Mouse (Mus musculus) forebrain, embryonic 12.5 days (tissue): Measurements from ENCODE around the gene Cdhr2. TPM values are rescaled to one million over a fixed set of nuclear protein-coding genes. Genes with fewer than 3 reads are reported as not detected.

Source experiments
- ATAC-seq: fragments of 200-750 bp; cut with Nextera tagmentation; 2 replicates; pipeline ENCODE4 v1.8.0; 2017; ENCODE audit warnings: moderate TSS enrichment; ENCODE audit not compliant: low FRiP score
- H3K27ac ChIP-seq: fragments of 300-500 bp; sonication (generic); 2 replicates; pipeline ENCODE4 v1.5.1; 2016; ENCODE audit warnings: mild to moderate bottlenecking
- H3K27me3 ChIP-seq: fragments of 300-500 bp; sonication (generic); 2 replicates; pipeline ENCODE4 v1.6.1; 2016; ENCODE audit warnings: mild to moderate bottlenecking
- H3K36me3 ChIP-seq: fragments of 300-500 bp; sonication (generic); replicated peaks from 2 replicates; pipeline ENCODE4 v1.6.1; 2016; ENCODE audit warnings: mild to moderate bottlenecking
- H3K4me1 ChIP-seq: fragments of 300-500 bp; sonication (generic); 2 replicates; pipeline ENCODE4 v1.6.1; 2016
- H3K4me2 ChIP-seq: fragments of 300-500 bp; sonication (generic); 2 replicates; pipeline ENCODE4 v1.6.1; 2016; ENCODE audit warnings: mild to moderate bottlenecking, moderate library complexity
- H3K4me3 ChIP-seq: fragments of 300-500 bp; sonication (generic); replicated peaks from 2 replicates; pipeline ENCODE4 v1.5.1; 2016; ENCODE audit warnings: mild to moderate bottlenecking
- H3K9ac ChIP-seq: fragments of 300-500 bp; sonication (generic); 2 replicates; pipeline ENCODE4 v1.6.1; 2016; ENCODE audit warnings: mild to moderate bottlenecking
- H3K9me3 ChIP-seq: fragments of 300-500 bp; sonication (generic); 2 replicates; pipeline ENCODE4 v1.6.1; 2016
- WGBS: fragments of 180-500 bp; shearing (Covaris S2); methylation state at CpG from one replicate; pipeline ENCODE4 v1.1.7; 2016; 5-methylcytosine and 5-hydroxymethylcytosine counted together
- polyA plus RNA-seq: library from polyadenylated mRNA; unstranded; fragments of >200 nt; fragmentation: Nextera tagmentation; extraction: Ambion mirVana; gene quantifications from 2 replicates; pipeline ENCODE4 v1.2.1, GENCODE M21; 2016

The Cdhr2 gene
- polyA plus RNA-seq, 1 experiment from 2014 or later, result not detected

DNA sequence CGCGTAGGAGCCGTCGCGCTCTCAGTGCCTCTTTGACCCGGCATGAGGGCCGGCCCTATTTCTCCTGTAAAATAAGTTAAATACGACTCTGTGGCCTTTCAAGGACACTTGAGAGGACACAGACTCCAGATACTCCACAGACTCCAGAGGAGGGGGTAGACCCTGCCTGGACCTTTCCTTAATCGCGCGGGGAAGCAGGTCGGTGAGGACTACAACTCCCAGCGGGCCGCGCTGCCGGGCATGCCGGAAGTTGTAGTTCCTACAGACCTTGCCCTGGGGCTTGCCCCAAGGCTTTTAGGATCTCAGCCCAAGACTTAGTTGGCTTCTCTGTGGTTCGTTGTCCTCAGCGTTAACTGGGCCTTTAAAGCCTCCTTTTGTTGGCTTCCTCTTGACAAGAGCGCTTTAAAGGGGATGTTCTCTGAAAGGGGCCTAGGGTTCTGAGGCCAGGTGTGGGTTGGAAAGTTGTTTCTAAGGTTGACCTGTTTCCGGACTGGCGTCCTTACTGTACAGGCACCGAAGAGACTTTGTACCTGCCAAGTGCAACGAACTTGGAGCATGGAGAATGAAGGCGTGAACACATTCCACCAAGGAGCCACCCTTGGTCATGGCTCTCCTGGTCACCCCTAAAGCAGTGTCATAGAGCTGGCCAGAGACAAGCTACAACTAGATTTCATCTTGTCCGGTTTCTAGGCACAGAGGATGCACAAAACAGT is 6.8 kb upstream of the Cdhr2 start:
- Histone ChIP-seq H3K27me3 (0 out of 2 replicates have a peak, but pooled peaks cover 4% of the 10 kb centered on the region), H3K4me1 (peaks cover 20% of the 10 kb centered on the region), H3K9ac (peak overlapping the region; percentile 59), H3K9me3 (no peaks in the 10 kb centered on the region), H3K4me3 (peak overlapping the region; percentile 97), H3K4me2 (peak overlapping the region; percentile 80), H3K27ac (peak overlapping the region; percentile 91), H3K36me3 (no peaks in the 10 kb centered on the region)
- ATAC-seq, result peak; percentile 85
- WGBS, result 18% methylated on average over 26 of the region's 26 CpGs

DNA sequence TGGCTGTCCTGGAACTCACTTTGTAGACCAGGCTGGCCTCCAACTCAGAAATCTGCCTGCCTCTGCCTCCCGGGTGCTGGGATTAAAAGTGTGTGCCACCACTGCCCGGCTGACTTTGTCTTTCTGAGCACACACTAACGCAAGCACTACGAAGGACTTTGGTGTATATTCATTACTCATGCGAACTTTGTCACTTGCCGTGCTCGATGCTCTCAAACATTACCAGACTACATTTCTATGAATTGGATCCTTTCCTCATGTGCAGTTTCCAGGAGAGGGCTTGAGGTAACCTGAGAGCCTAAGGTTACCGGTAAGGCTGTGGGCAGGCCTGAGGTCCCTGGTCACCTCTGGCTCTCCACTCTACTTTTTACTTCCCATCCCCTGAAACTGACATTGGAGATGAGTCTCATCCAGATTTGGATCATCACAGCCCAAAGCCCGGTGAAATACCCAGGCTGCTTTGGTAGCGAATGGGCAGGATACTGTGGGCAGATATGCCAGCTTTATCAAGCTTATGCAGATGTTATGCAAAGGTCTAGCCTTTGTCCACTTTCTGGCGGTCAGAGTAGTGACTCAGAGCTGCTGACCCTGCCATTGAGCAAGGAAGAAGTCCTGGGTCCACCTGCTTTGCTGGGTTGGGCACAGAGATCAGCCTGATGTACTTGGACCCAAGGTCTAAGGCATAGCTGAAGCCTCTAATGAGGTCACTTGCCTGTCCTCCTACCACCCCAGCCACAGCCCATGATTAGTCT is 5.6 kb upstream of the Cdhr2 start:
- no peak for ATAC-seq
- 91% methylated on average over 11 of the region's 11 CpGs for WGBS
- H3K4me2 ChIP-seq, result no peak overlapping the region
- no peaks in the 10 kb centered on the region for H3K9me3 ChIP-seq
- no peak overlapping the region for H3K9ac ChIP-seq
- H3K4me1 ChIP-seq, result peaks cover 20% of the 10 kb centered on the region
- no peaks in the 10 kb centered on the region for H3K36me3 ChIP-seq
- no peak overlapping the region for H3K4me3 ChIP-seq
- 0 out of 2 replicates have a peak, but pooled peaks cover 4% of the 10 kb centered on the region for H3K27me3 ChIP-seq
- H3K27ac ChIP-seq, result no peak overlapping the region

DNA sequence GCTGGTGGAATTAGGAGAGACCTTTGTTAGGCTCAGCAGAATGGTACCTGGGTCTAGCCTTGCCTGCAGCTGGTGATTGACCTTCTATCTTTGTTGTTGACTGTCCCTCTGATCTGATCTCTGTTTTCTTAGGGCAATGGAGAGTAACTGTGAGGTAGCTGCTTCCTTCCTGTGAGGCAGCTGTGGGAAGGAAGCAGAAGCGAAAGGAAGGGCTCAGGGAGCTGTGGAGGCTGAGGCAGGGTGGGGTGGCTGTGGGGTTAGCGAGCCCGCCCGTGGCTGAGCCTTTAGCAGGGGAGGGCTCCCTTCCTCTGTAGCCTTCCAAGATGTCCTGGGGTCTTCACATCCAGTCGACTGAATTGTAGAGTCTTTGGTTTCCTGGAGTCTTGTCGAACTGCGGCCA is 1.2 kb downstream of the Cdhr2 start:
- Histone ChIP-seq H3K4me3 (no peak overlapping the region), H3K4me2 (no peak overlapping the region), H3K27ac (no peak overlapping the region), H3K9me3 (no peaks in the 10 kb centered on the region), H3K4me1 (no peaks in the 10 kb centered on the region), H3K9ac (no peak overlapping the region), H3K27me3 (no peaks in the 10 kb centered on the region), H3K36me3 (no peaks in the 10 kb centered on the region)
- WGBS, result 72% methylated on average over 7 of the region's 7 CpGs
- no peak for ATAC-seq

DNA sequence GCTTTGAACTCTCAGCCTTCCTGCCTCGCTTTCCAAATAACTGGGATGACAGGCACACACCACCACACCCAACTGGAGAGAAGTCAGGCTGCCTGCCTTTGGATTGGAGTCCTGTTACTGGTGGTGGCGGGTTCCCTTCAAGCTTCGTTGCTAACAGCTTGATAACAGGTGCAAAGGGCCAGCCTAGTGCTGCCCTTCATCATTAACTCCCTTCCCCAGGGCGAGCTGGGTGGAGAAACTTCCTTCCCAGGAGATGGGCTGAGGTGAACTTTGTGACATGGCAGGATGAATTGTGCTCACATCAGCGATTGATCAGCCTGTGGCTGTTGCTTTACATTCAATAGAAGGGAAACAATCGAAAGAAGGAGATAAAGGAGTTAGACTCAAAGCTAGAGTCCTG is 3.6 kb downstream of the Cdhr2 start:
- H3K4me3 ChIP-seq, result no peak overlapping the region
- no peaks in the 10 kb centered on the region for H3K4me1 ChIP-seq
- 51% methylated on average over 6 of the region's 6 CpGs for WGBS
- no peak overlapping the region for H3K4me2 ChIP-seq
- 0 out of 2 replicates have a peak, but pooled peaks cover 8% of the 10 kb centered on the region for H3K27me3 ChIP-seq
- ATAC-seq, result no peak
- no peaks in the 10 kb centered on the region for H3K9me3 ChIP-seq
- H3K27ac ChIP-seq, result no peak overlapping the region
- H3K9ac ChIP-seq, result no peak overlapping the region
- no peaks in the 10 kb centered on the region for H3K36me3 ChIP-seq

DNA sequence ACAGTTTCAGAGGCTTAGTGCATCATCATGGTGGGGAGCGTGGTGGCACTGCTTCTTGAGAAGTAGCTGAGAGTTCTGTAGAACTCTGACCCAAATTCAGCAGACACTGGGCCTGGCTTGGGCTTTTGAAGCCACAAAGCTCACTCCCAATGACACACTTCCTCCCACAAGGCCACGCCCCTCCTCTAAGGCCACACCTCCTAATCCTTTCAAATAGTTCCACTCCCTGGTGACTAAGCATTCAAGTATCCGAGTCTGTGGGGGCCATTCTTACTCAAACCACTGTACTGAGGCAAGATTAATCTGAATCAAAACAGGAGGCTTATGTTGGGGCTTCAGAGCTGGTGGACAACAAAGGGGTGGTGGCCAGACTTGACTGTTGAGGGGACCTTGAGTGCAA is 9.6 kb downstream of the Cdhr2 start:
- no peaks in the 10 kb centered on the region for H3K9me3 ChIP-seq
- ATAC-seq, result no peak
- H3K27me3 ChIP-seq, result peaks cover 10% of the 10 kb centered on the region; the same call in 1 of the 2 replicates
- H3K4me1 ChIP-seq, result no peaks in the 10 kb centered on the region
- H3K4me2 ChIP-seq, result no peak overlapping the region
- H3K4me3 ChIP-seq, result no peak overlapping the region
- WGBS, result 78% methylated on average over 3 of the region's 3 CpGs
- H3K9ac ChIP-seq, result no peak overlapping the region
- no peaks in the 10 kb centered on the region for H3K36me3 ChIP-seq
- no peak overlapping the region for H3K27ac ChIP-seq

DNA sequence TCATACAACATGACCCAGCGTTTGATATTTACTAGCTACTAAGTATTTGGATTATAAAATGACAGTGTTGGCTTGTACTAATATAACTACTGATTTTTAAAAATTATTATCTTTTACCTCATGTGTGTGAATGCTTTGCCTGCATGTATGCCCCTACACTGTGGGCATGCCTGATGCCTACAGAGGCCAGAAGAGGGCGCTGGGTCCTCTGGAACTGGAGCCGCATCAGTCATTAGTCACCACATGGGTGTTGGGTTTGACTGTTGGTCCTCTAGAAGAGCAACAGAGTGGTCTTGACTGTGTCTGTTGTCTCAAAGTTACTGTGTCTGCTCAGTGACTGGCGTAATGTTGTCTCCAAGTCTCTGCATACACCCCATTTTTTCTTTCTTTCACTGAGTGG is 13.1 kb downstream of the Cdhr2 start:
- H3K9me3 ChIP-seq, result no peaks in the 10 kb centered on the region
- H3K4me2 ChIP-seq, result no peak overlapping the region
- no peaks in the 10 kb centered on the region for H3K4me1 ChIP-seq
- no peak overlapping the region for H3K27ac ChIP-seq
- H3K4me3 ChIP-seq, result no peak overlapping the region
- no peak for ATAC-seq
- peaks cover 8% of the 10 kb centered on the region; the same call in 1 of the 2 replicates for H3K27me3 ChIP-seq
- 41% methylated on average over 4 of the region's 4 CpGs for WGBS
- no peaks in the 10 kb centered on the region for H3K36me3 ChIP-seq
- no peak overlapping the region for H3K9ac ChIP-seq

DNA sequence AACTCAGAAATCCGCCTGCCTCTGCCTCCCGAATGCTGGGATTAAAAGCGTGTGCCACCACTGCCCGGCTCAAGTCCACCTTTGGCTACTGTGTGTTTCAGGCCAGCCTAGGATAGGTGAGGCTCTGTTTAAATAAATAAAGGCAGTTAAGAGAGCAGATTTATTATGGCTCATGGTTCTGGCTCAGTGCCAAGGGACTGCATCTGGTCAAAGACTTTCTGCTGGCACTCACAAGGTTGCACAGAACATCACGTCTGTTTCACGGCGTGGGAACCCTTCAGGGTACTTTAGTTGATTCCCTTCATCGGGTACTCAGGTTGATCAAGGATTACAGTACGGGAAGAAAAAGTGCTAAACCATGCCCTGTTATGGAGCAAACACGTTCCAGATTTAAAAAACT is 13.7 kb downstream of the Cdhr2 start:
- H3K27ac ChIP-seq, result no peak overlapping the region
- H3K9me3 ChIP-seq, result no peaks in the 10 kb centered on the region
- no peak for ATAC-seq
- no peaks in the 10 kb centered on the region for H3K4me1 ChIP-seq
- 82% methylated on average over 10 of the region's 10 CpGs for WGBS
- H3K36me3 ChIP-seq, result no peaks in the 10 kb centered on the region
- H3K4me2 ChIP-seq, result no peak overlapping the region
- H3K9ac ChIP-seq, result no peak overlapping the region
- no peak overlapping the region for H3K4me3 ChIP-seq
- peaks cover 8% of the 10 kb centered on the region; the same call in 1 of the 2 replicates for H3K27me3 ChIP-seq

DNA sequence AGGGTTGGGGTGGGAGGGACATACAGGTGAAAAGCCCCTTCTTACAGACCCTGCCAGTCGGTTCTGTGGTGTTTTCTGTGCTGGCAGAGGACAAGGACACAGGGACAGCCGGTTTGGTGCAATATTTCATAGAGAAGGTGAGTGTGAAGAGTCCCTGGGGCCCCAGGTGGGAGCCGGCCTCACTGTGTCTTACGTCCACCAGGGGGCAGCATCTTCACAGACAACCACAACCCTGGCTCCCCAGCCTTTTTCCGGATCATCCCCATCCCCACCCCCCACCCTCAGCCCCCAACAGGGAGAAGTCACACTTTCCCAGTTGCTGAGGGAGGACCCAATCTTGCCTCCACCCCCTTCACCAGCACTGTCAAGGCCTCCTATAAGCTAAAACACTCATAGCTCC is 15.7 kb downstream of the Cdhr2 start:
- no peaks in the 10 kb centered on the region for H3K9me3 ChIP-seq
- ATAC-seq, result no peak
- H3K4me1 ChIP-seq, result no peaks in the 10 kb centered on the region
- H3K27ac ChIP-seq, result no peak overlapping the region
- peaks cover 8% of the 10 kb centered on the region; the same call in 1 of the 2 replicates for H3K27me3 ChIP-seq
- no peak overlapping the region for H3K9ac ChIP-seq
- WGBS, result 3% methylated on average over 5 of the region's 5 CpGs
- no peaks in the 10 kb centered on the region for H3K36me3 ChIP-seq
- no peak overlapping the region for H3K4me3 ChIP-seq
- H3K4me2 ChIP-seq, result no peak overlapping the region

DNA sequence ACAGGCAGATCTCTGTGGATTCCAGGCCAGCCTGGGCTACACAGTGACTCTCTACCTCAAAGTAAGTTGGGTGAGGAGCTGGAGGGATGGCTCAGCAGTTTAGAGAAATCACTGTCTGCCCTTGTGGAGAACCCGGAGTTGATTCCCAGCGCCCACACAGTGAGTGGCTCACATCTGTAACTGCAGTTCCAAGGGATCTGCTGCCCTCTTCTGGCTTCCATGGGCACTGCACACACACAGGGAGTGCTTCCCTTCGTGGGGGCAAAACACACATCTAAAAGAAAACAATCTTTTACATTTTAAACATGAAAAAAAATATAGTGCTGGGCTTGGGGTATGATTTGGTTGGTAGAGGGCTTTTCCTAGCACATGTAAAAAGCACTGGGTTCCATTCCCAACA is 21.9 kb downstream of the Cdhr2 start:
- Histone ChIP-seq H3K9ac (no peak overlapping the region), H3K4me2 (no peak overlapping the region), H3K4me1 (no peaks in the 10 kb centered on the region), H3K36me3 (no peaks in the 10 kb centered on the region), H3K27me3 (no peaks in the 10 kb centered on the region), H3K27ac (no peak overlapping the region), H3K4me3 (no peak overlapping the region), H3K9me3 (peaks cover 5% of the 10 kb centered on the region; the same call in 1 of the 2 replicates)
- WGBS, result 88% methylated on average over 3 of the region's 3 CpGs
- ATAC-seq, result no peak

DNA sequence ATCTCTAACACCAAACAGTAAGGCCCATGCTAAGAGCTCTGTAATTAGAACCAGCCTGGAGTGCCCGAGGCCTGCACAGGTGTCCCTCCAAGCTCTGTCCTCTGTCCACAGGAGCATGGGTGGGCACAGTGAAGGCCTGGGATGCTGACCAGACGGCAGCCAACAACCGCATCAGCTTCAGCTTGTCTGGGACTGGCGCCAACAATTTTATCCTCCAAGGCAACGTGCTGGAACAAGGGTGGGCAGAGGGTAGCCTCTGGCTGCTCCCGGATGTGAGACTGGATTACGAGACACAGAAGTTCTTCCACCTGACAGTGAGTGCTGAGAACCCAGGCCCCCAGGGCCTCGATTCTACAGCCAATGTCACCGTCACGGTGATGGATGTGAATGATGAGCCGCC is 24.9 kb downstream of the Cdhr2 start:
- no peak overlapping the region for H3K4me2 ChIP-seq
- H3K36me3 ChIP-seq, result no peaks in the 10 kb centered on the region
- no peaks in the 10 kb centered on the region for H3K4me1 ChIP-seq
- H3K27me3 ChIP-seq, result no peaks in the 10 kb centered on the region
- no peak for ATAC-seq
- WGBS, result 79% methylated on average over 11 of the region's 11 CpGs
- H3K9ac ChIP-seq, result no peak overlapping the region
- peaks cover 5% of the 10 kb centered on the region; the same call in 1 of the 2 replicates for H3K9me3 ChIP-seq
- no peak overlapping the region for H3K4me3 ChIP-seq
- no peak overlapping the region for H3K27ac ChIP-seq

DNA sequence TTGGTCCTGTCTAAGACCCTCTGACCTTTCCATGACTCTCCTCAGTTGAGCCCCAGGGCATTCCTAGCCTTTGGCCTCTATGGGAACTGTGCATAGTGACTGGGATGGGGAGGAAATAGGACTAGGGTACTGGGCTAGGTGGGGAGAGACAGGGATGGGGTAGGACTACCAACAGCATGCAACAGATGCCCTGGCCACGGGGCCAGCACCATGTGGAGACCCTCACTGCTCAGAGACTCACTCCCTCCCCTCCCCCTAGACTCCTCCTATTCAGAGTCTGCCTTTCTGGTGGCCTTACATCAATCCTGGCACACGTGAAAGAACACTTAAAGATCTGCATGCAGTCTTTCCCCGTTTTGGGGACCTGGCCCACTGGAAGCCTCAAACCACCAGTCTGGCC is 35.7 kb downstream of the Cdhr2 start:
- Histone ChIP-seq H3K9ac (no peak overlapping the region), H3K9me3 (no peaks in the 10 kb centered on the region), H3K4me3 (0 out of 2 replicates have a peak overlapping the region, but pooled peaks have one; percentile 32), H3K27me3 (peaks cover 54% of the 10 kb centered on the region), H3K27ac (no peak overlapping the region), H3K4me1 (peaks cover 24% of the 10 kb centered on the region), H3K4me2 (no peak overlapping the region), H3K36me3 (peaks cover 47% of the 10 kb centered on the region)
- ATAC-seq, result no peak
- WGBS, result 30% methylated on average over 3 of the region's 3 CpGs

DNA sequence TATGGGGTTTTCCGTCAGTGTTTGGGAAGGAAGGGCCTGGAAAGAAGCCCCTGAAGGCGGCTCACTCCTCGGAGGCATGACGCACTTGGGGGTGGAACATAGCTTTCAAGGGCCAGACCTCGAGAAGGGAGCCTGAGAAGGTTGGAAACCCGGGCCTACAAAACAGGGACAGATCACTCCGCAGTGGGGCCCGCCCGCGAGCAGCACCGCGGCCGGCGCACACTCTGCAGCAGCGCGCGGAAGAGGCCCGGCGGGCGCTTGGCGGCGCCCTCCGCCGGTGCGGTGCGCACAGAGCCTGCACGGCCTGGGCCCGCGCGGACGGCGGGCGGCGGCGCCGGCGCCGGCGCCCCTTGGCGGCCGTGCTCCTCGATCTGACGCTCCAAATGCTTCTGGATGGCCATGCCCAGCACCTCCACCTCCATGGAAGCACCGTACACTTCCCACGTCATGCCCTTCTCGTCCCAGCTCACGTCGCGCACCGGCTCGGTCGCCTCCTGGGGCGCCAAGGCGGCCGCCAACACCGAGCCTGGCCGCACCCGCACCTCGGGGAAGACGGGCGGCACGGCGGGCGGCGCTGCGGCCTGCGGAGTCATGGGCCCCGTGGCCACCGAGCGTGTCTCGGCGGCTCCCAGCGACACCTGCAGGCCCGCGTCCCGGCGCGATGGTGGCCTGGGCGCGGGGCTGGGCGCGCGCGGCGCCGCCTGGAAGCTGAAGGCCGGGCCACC is 36.4 kb downstream of the Cdhr2 start:
- 2% methylated on average over 76 of the region's 87 CpGs for WGBS
- ATAC-seq, result peak; percentile 71; the same call in 1 of the 2 replicates
- Histone ChIP-seq H3K27ac (no peak overlapping the region), H3K4me1 (peaks cover 24% of the 10 kb centered on the region), H3K9ac (0 out of 2 replicates have a peak overlapping the region, but pooled peaks have one; percentile 21), H3K36me3 (peaks cover 47% of the 10 kb centered on the region), H3K4me2 (peak overlapping the region; percentile 55), H3K27me3 (peaks cover 56% of the 10 kb centered on the region), H3K4me3 (peak overlapping the region; percentile 32), H3K9me3 (no peaks in the 10 kb centered on the region)
